Mouse (Mus musculus): ENCODE results near the gene Defb41. TPM values are rescaled to one million over a fixed set of nuclear protein-coding genes. Genes with fewer than 3 reads are reported as not detected.
"Not testable (repeated sequence)": the region's sequence is repeated elsewhere in the genome, so short reads cannot be mapped to it uniquely, and the experiment has no call there.

The Defb41 gene
- not detected for total RNA-seq (2021)

DNA sequence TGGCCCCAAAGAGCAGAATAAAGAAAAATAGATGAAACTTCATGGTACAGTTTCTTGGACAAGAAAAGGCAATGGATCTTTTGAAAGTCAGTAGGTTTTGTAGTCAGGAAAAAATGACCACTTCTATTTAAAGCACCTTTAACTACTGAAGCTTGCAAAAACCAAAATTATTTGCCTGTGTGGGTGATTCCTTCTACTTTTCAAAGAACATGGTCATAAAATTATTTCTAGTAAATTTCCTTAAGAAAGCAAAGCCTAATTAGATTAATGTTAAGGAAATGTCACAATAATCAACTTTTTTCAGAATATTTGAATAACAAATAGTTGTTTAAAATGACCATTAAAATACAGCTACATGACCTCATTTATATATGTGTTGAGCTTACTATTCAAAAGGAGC, at the start of gene Defb41:
Gene Defb41 (minus strand): TSS at position 101 of the 400 bp plus-strand sequence.
- no peak for DNase-seq

DNA sequence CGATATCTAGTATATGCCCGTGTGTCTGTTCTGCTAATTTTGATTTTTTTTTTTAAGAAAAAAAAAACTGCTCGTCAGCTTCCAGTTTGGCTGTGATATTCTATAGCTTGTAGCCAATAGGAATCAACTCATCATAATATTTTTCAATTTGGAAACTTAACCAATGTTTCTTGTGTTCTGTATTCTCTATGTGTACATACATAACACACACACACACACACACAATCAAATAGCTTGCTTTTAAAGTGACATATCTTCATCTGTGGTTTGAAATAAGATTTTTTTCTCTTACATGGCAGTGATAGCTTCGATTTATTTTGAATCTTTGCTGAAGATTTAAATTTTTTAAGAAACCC, 43.5 kb upstream of the Defb41 start:
- DNase-seq = no peak

DNA sequence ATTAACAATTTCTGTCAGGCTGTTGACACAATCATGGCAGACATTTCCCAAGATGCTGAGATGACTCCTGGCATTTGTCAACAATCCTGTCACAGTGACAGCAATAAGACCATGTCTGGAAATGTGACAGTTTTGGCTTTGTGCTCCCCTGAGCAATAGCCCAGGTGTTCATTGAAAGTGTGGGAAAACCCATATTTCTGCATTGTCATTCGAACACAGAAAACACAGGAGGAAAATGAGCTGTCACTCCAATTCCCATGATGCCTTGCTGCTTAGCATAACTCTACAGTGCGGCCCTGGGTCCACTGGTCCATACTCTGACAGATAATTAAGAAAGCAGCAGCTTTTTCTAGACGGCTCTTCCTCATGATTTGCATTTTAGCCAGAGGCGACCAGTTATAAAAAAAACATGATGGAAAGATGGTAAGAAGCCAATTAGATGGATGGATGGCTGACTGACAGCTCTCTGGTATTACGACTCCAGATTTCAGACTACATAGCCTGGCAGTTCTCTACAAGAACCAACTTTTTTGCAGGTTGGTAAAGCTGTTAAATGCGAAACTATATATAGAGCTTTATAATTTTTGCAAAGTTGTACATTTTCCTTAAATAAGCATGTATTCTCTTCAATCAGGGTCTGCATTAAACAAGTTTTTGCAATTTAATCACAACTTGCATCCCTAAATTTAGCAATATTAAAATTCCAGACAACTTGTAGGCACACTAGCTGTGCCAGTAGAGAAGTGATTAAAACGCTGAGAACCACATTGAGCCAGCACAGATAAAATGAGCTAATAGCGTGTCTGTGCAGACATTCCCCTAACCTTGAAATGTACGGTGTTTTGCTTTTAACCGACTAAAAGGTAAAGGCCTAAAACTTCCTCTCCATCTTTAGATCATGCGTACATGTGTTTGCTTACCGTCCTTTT, 42.9 kb upstream of the Defb41 start:
- DNase-seq = no peak

DNA sequence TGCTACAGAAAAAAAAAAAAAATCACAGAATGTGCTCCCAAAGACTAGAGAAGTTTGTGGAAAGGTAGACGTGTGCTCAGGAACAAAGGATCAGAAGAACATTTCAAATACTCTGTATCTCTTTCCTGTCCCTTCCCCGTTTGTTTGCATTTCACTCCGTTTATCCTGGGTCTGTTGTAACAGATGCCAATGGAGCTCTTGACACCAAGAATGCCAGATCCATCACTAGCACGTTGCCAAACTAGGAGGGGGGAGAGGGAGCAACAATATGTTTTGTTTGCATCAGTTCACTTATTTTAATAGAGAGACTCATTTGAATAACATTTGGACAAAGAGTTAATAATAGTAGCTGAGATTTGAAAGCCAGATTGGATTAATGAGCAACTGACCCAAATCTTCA, 27.6 kb upstream of the Defb41 start:
- peak in 1 of 2 experiments; percentile 5 for DNase-seq

DNA sequence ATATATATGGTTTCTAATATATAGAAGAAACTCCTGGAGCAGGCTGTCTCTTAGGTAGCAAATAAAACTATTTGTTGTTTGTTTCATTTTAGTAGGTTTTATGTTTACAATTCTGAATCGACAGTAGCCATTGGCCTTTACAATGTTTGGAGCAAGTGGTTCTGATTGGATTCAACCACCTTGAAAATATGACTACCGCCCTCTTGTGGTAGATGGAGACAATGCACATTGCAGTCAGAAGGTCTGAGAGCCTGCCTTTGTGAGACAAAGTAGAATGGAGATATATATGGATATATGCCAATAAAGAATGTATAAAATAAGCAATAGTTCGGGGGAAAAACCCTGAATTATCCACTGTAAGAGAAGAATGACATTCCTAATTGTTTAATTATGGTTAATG, 23.9 kb upstream of the Defb41 start:
- DNase-seq = no peak

DNA sequence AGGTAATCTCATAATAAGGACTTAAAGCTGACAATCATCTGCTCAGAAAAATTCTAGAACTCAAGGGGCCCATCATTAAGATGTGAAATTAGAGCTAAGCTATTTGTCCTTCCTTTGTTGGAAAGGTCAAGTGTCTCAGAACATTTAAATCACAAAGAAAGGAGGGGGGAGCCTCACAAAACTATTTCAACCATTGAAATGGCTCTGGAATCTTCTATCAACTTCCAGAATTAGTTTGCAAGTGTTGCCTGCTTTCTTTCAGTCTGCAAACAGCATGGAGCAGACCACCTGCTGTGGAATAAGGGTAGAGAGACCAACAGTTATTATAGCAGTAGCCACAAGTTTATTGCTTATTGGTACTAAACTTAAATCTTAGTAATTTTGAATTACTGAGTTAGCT, 22.4 kb upstream of the Defb41 start:
- no peak for DNase-seq

- no peak for DNase-seq
Observed at GRCm38 (mm10) chr1:18271095-18271494, 6.2 kb upstream of the Defb41 start.

GRCm38 (mm10) chr1:18268845-18269244, 3.9 kb upstream of the Defb41 start:
- DNase-seq = no peak

DNA sequence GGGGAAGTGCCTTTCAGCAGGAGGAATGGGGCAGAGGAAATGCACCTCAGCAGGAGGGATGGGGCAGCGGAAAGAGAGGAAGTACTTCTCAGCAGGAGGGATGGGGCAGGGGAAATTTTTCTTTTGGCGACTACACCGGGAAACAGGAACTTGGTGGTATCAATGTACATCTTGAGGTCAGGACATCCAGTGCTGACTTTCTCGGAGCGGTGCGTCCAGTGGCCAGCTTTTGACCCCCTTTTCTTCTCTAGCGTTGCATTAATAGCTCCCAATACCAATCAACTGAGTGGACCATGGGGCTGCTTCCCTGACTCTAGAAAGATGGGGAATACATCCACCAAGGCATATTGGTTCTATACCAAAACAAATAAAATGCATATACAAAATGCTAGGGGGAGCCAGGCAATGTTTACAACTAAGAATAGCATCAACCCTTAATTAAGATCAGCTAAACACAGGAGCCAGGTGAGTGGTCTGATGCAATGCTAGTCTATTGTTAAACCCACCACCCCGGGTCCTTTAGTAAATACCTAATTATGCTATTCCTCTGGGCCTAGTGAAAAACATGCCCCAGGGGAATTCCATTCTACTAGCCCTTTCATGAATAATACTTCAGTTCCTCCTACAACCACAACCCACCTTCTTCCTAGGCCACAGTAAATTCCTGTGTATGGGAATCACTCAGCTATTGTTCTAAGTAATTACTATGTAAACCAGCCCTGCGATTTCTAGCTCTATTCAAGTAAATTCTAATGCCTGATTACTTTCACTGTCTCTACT, 18.9 kb downstream of the Defb41 start:
- DNase-seq = not testable (repeated sequence)

- no peak for DNase-seq
Observed at GRCm38 (mm10) chr1:18237343-18237742, 27.6 kb downstream of the Defb41 start, which contains the start of gene Defb18. TSS of gene Defb18 (minus strand) at chr1:18237443.

DNA sequence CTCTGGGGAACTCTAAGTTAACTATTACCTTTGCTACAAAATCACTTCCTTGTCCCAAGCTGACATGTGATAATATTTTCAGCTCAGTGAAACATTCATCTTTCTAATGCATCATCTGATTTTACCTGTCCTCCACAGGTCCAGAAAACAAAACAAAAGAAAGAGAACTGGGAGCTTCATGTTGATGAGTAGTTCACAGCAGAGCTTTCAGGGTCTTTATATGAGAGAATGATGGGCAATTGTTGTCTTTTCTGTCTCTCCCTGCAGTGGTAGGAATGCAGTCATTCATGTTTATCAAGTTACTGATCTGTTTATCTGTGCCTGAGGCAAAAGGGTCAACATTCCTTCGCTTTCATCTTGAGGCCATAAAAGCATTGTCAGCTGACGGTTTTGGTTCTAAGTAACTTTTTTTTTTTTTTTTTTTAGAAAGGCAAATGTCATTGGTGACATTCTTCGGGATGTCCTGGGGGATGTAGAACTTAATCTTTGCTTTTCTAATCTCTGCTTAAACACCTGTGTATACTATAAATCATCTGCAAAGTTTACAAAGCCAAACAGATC, 41.5 kb downstream of the Defb41 start:
- DNase-seq = no peak

Other genes with a start within 250 kb of the Defb41 start
- not detected for gene Crisp4, start 119.2 kb downstream of the Defb41 start, total RNA-seq (2021)
- not detected for gene Defb18, start 27.7 kb downstream of the Defb41 start, total RNA-seq (2021)